Mouse (Mus musculus) kidney, postnatal 36 days (tissue): ENCODE data around the gene Samd13.

Source experiments
- DNase-seq, 2 experiments: peaks; one replicate each; pipeline ENCODE4 v3.0.0; 2021 to 2022; ENCODE audit warnings: mixed read lengths in 2 of 2

Samd13 gene

DNA sequence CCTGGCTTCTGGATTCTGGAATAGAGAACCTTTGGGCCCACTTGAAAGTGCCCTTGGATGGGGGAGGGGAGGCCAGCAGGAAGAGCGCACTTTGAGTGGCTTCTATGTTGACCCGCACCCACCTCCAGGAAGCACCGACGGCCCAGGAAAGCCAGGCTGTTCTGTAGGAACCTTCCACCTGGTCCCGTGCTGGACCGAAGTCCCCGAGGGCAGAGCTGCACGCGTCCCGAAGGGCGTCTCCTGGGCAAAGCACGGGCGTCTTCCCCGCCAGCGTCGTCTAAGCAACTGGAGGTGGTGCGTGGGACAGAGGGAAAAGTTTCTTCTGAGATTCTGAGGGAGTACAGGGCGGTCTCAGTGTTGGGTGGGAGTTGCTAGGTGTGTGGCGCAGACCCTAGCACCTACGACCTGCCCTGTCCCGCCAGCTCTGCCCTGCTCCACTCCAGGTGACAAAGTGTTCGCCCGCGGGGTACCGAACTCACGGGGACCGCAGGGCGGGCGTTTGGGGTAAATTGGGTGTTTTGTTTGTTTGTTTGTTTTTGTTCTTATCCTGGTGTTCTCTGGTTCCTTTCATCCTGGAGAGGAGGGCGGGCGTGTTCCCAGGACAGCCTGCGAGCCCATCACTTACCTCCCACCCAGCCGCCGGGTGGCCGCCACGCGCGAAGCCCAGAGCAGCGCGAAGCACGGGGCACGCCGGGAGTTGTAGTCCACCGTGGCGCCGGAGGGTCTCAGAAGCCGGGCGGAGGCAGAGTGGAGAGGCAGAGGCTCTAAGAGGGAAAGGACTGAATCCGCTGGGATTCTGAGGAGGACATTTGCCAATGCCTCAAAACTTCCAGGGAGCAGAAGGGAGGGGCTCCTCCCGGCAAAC is at the start of gene Samd13:
Samd13 (minus strand) TSS at position 782 of the 865 bp plus-strand sequence.
- DNase-seq = peak; percentile 28 to 67

DNA sequence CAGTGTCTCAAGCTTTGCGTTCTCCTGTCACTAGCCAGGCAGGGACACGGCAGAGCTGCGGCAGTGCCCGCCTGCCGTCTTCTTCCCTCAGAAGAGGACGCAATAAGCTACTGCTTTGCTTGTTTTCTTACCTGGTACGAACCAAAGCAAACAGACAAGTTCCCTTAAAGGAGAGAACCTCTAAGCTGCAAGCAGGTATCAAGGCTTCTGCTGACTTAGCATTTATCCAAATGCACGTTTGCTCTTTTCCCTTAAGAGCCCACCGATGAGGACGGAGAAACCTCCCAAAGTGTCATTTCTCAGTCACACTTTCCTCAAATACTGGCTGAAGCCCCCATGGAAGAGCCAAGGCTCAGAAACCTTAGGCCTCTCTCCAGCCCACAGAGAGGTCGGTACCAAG is 46.1 kb upstream of the Samd13 start:
- DNase-seq = no peak

- DNase-seq = no peak
Observed at GRCm38 (mm10) chr3:146723037-146723436, 37.6 kb upstream of the Samd13 start.

DNA sequence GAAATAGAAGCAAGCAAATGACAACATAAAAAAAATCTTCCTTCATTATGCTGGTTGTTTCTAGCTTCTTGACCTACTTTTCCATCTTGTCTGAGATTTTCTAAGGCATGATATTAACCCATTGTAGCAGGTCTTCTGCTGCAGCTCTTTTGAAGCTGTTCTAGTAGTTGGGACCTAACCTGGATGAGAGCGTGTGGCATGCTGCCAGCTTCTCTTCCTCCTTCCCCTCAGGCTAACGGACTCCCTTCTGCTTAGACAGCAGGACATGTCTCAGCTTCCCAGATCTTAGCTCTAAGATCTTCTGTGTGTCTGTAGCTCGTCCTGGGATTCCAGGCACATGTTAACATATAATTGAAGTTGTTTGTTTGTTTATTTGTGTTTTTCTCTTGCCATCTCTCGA is 34.3 kb upstream of the Samd13 start:
- no peak for DNase-seq

DNA sequence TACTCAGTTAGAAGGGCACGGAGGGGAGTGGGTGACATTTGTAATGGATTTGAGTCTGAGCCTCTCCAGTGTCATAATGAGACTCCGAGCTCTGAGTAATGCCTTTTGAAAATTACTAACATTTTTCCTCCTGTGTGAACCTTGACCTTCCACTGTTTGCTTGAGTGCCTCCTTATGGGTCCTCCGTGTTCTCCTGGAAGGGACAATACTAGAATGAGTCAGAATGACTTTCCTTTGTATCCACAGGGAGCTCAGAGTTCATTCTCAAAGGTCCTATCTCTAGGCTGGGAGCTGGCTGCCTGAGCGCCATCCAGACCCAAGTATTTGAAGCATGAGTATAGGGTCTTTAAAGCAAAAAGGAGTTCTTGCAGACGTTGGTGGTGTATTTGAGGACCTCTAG is 32.9 kb upstream of the Samd13 start:
- DNase-seq = no peak

DNA sequence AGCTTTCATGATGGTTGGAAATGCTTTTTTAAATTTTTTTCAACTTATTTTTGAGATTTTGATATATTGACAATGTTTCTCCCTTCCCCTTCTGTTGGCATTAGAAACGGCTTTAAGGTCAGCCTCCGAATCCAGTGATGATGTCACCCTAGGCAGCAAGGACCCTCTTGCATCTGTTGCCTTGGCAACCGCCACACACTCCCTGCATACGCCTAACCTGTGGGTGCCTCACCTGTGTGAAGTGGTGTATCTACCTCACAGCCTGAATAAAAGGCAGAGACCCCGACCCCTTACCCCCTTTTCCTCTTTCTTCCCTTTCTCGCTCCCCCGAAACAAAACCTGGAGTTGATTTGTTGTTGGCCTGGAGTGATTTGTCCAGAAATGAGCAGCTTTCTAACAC is 26.9 kb upstream of the Samd13 start:
- DNase-seq = no peak

- no peak for DNase-seq
Observed at GRCm38 (mm10) chr3:146711559-146711958, 26.2 kb upstream of the Samd13 start.

DNA sequence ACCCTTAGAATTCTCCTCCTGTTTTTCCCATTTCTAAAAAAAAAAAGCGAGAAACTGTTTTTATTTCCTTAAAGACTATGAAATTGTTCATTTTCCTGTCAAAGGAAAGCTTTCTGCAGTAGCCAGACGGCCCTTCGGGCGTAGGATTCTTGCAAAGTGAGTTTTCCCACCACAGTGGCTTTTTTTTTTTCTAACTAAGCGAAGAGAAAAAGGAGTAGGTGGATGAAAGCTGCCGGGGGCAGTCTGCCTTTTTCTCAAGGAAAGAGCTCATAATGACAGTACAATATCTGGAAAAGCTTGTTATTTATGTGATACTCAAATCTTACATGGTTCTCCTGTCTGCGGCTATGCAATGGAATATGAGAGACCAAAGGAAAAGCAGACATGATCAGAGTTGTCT is 25.7 kb upstream of the Samd13 start:
- DNase-seq = no peak

DNA sequence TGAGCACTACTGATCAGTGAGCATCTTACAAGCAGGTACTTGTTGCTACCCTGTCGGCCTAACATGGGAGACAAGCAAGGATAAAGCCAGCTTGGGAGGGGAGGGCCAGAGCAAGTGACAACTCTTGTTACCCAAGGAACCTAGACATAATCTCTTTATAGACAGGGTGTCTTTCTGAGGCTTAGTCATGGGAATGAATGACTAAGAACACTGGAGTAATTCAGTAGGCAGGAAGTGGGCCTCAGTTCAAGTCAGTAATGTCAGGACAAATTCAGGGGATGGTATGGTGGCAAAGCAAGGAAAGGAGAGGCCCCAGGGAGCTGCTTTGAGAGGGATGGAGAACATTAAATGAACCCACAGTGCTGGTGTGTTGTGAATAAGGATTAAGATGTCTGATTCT is 23.7 kb upstream of the Samd13 start:
- DNase-seq = no peak

DNA sequence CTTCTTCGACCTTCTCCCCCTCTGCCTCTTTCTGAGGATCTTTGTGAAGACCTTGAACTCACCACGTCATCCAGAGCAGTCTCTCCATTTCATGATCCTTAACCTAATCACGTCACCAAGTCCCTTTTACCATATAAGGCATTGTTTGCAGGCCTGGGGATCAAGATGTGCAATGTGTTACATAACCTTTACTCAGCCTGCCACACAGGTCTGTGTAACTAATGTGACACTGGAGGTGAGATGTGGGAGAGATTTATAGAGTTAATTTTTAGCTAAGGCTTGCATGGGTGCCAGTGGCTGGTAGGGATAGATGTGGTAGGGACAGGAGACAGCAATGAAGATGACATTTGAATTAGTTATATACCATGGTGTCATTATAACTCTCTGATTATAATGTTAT is 23.0 kb upstream of the Samd13 start:
- DNase-seq = no peak

- no peak for DNase-seq
Observed at GRCm38 (mm10) chr3:146704099-146704498, 18.7 kb upstream of the Samd13 start.

DNA sequence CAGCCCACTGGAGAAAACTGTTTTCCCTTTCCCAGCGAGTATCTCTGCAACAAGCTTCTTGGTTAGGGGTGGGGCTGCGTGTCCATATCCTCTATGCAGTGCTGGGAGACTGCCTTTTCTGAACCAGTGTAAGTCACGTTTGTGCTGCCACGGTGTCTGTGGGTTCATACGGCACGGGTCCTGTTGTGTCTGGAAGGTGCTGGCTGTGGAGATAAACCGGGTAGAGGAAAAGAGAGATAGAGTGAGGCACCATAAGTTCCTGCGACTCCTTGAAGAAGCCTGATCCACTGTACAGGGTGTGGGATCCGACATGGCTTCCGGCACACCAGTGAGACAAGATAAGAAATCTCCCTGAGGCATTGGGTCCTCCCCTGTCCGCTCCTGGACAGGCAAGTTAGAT is 14.7 kb upstream of the Samd13 start:
- no peak for DNase-seq

DNA sequence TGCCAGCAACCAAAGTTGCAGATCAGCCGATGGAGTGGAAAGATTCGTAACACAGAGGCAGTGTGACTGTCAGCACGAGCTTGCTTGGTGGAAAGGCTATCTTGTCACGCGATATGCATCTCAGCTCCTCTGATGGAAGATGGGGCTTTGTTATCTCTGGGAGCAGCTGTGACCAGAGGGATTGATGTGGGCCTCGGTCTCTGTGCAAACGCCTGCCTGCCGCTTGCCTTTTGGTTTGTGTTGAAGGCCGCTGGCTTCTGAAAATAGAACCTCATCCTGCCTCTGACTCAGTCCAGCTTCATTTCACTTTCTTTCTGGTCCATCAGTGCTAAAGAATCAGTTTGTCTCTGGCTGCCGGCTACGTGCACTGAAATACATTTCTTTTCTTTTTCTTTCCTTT is 13.6 kb upstream of the Samd13 start:
- DNase-seq = no peak

DNA sequence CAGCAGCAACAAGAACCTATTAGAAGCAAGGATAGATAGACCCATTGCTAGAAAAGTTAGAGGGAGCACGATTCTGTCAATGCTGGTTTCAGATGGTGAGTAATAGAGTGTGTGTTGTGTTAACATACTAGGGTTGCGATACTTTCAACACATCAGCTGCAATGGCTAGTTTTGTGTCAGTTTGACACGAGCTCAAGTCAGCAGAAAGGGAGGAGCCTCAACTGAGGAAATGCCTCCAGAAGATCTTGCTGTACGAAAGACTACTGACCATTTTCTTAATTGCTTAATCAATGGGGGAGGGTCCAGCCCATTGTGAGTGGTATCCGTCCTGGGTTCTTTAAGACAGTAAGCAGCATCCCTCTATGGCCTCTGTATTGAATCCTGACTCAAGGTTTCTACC is 7.2 kb upstream of the Samd13 start:
- DNase-seq = no peak

GRCm38 (mm10) chr3:146687121-146687725 is 1.8 kb upstream of the Samd13 start:
- DNase-seq = no peak

DNA sequence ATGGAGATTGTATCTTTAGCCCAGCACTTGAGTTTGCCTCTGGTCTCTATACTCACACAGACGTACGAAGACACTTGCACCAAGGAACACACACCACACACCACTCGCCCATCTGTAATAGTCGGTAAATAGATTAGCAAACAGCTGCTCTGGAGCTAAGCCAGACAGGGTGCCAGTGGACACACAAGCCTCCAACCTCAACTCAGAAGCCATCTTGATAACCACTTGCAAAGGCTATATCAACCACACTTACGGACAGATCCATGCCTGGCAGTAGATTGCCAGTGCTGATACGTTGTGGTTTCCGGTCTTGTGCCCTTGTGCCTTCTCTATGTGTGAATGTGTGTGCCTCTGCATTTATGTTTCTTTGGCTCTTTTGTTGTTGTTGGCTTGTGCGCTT is 1.0 kb upstream of the Samd13 start:
- no peak for DNase-seq

- no peak for DNase-seq
Observed at GRCm38 (mm10) chr3:146683095-146683494, 2.3 kb downstream of the Samd13 start.

- peak; percentile 61 to 79 for DNase-seq
Observed at GRCm38 (mm10) chr3:146682140-146682651, 3.2 kb downstream of the Samd13 start.

GRCm38 (mm10) chr3:146681696-146682095 is 3.7 kb downstream of the Samd13 start:
- no peak for DNase-seq

- DNase-seq = no peak
Observed at GRCm38 (mm10) chr3:146680625-146681024, 4.8 kb downstream of the Samd13 start.

DNA sequence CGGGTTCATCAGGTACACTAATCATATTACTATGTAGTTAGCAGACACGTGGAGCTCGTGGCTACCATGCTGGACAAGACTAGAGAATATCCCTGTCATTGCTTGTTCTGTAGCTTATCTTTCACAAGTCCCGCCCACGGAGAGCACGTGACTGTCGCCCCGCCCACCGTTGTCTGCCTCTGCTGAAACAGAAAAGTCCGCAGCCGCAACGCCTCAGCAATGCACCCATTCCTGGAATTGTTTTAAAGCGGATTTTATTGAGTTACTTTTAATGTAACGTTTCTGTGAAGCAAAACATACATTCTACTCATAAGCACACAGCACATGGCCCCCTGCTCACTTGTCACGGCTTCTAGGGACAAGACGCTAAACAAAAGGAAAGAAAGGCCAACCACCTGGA is 5.7 kb downstream of the Samd13 start:
- no peak for DNase-seq

DNA sequence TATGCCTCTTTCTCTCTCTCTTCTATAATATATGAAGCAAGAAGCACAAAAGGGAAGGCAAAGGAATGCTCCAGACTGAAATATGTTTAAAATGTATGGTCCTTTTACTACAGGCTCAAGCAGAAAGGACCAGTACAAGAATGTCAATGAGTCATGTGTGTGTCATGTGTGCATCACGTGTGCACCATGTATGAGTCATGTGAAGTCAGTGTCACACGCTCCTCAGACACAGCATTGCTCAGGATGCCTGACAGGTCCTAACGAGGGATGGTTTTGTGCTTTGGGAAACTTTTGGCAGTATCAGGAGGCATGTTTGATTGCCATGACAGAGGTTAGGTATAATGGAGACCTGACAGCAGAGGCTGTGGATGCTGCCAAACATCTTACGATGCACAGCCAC is 9.2 kb downstream of the Samd13 start:
- DNase-seq = no peak

DNA sequence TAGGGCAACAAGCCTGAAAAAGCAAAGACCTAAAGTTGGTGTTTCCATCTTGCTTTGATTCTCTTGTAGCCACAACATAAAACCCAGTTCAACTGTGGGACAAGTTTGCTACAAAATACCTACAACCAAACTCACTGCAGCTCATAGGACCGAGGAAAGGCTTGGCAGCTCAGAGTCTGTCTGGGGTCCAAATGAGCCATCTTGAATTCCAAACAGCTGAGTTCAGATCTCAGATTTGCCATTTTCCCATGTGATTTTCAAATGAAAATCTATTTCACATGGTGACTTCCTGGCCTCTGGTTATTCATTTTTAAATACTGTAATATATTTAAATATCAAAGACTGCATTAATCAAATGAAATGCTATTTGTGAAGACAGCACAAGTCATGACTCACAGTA is 10.3 kb downstream of the Samd13 start:
- no peak for DNase-seq

GRCm38 (mm10) chr3:146671121-146671520 is 14.3 kb downstream of the Samd13 start:
- DNase-seq = no peak
